In genomic region chr10:21764891-21765290, GRCm38 (mm10) we compare ENCODE assay signal across 28 mouse cellular contexts.
"Had no signal": no experiment of that assay in that cellular context is flagged by ENCODE, and none has a peak within 500 bp of the region (broad histone marks: within the 10 kb centered on the region; RNA-seq: fewer than 3 reads in every experiment).

No protein-coding gene starts in this region.

- H3K27me3 ChIP-seq: embryonic facial prominence, embryonic 12.5 days; embryonic facial prominence, embryonic 13.5 days; embryonic facial prominence, embryonic 15.5 days; forebrain, embryonic 12.5 days; forebrain, embryonic 13.5 days; forebrain, embryonic 15.5 days had no signal

- DNase-seq: cerebellum, adult 2 months; cerebellum, adult 8-10 months; cerebellum, adult 9-10 months; cerebellum, adult 9-11 months; cerebellum, postnatal 10 days; cerebellum, postnatal 14 days; cerebellum, postnatal 25 days; cerebellum, postnatal 36 days; embryo, embryonic 11 days; gastrocnemius, adult 2 months; gastrocnemius, postnatal 10 days; gastrocnemius, postnatal 14 days; gastrocnemius, postnatal 25 days; gastrocnemius, postnatal 36 days; heart, adult 18-20 months; heart, adult 2 months had no signal

- H3K4me2 ChIP-seq: embryonic facial prominence, embryonic 12.5 days; embryonic facial prominence, embryonic 13.5 days; embryonic facial prominence, embryonic 15.5 days; forebrain, embryonic 12.5 days; forebrain, embryonic 13.5 days; forebrain, embryonic 15.5 days had no signal

- H3K4me3 ChIP-seq: embryonic facial prominence, embryonic 10.5 days; embryonic facial prominence, embryonic 12.5 days; embryonic facial prominence, embryonic 13.5 days; embryonic facial prominence, embryonic 15.5 days; erythroblast, embryonic 14.5 days; forebrain, embryonic 10.5 days; forebrain, embryonic 12.5 days; forebrain, embryonic 13.5 days; forebrain, embryonic 15.5 days; gastrocnemius, adult 2 months; heart, adult 2 months had no signal

- H3K9ac ChIP-seq: embryonic facial prominence, embryonic 12.5 days; embryonic facial prominence, embryonic 13.5 days; embryonic facial prominence, embryonic 15.5 days; forebrain, embryonic 12.5 days; forebrain, embryonic 13.5 days; forebrain, embryonic 15.5 days; forebrain, postnatal 0 days had no signal

- H3K27ac ChIP-seq: embryonic facial prominence, embryonic 10.5 days; embryonic facial prominence, embryonic 12.5 days; embryonic facial prominence, embryonic 13.5 days; embryonic facial prominence, embryonic 15.5 days; forebrain, embryonic 10.5 days; forebrain, embryonic 12.5 days; forebrain, embryonic 13.5 days; forebrain, embryonic 15.5 days; gastrocnemius, adult 2 months; heart, adult 2 months had no signal

- H3K4me1 ChIP-seq: embryonic facial prominence, embryonic 10.5 days; embryonic facial prominence, embryonic 12.5 days; forebrain, embryonic 10.5 days; forebrain, embryonic 12.5 days; forebrain, embryonic 13.5 days; forebrain, embryonic 15.5 days had no signal

- H3K36me3 ChIP-seq: embryonic facial prominence, embryonic 10.5 days; embryonic facial prominence, embryonic 12.5 days; embryonic facial prominence, embryonic 13.5 days; embryonic facial prominence, embryonic 15.5 days; forebrain, embryonic 10.5 days; forebrain, embryonic 12.5 days; forebrain, embryonic 15.5 days had no signal

- ATAC-seq: forebrain, embryonic 13.5 days; forebrain, embryonic 14.5 days; forebrain, embryonic 15.5 days; forebrain, embryonic 16.5 days had no signal

- H3K9me3 ChIP-seq: embryonic facial prominence, embryonic 10.5 days; embryonic facial prominence, embryonic 12.5 days; embryonic facial prominence, embryonic 13.5 days; embryonic facial prominence, embryonic 15.5 days; forebrain, embryonic 10.5 days; forebrain, embryonic 12.5 days; forebrain, embryonic 13.5 days; forebrain, embryonic 15.5 days had no signal
